Mouse (Mus musculus): ENCODE data around the gene Brms1l. TPM values are rescaled to one million over a fixed set of nuclear protein-coding genes. Genes with fewer than 3 reads are reported as not detected.

Gene Brms1l
- polyA plus RNA-seq, 1 experiment from 2014 or later = 52.5 TPM

DNA sequence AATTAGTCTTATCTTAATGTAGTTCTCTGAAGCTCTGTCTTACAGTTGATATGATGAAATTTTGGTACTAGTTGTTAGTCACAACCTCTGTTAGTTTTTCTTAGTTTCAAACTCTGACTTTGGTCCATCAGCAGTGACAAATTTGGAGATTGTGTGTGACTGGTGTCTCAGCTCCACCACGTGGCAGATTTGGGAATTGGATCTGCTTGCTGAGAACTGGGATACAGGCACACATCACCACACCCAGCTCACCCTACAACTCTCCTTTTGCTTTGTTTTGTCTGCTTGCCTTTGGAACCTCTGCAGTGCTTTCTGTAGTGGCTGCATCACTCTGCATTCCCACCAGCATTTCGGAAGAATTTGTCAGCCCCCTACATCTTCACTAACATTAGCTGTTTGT lies 5.0 kb upstream of the Brms1l start:
- H3K36me3 ChIP-seq = no peaks in the 10 kb centered on the region
- no peak overlapping the region for H3K27ac ChIP-seq
- no peak overlapping the region for H3K4me2 ChIP-seq (replicated peaks)
- no peaks in the 10 kb centered on the region for H3K9me3 ChIP-seq
- ATAC-seq = no peak
- H3K4me1 ChIP-seq (replicated peaks) = no peaks in the 10 kb centered on the region
- no peak overlapping the region for H3K9ac ChIP-seq (replicated peaks)
- H3K4me3 ChIP-seq (replicated peaks) = no peak overlapping the region
- 23% methylated on average over 2 of the region's 2 CpGs for WGBS
- H3K27me3 ChIP-seq = no peaks in the 10 kb centered on the region

- Histone ChIP-seq H3K27ac (no peak overlapping the region), H3K4me3 (replicated peaks) (no peak overlapping the region), H3K9me3 (no peaks in the 10 kb centered on the region), H3K9ac (replicated peaks) (no peak overlapping the region), H3K36me3 (no peaks in the 10 kb centered on the region), H3K4me2 (replicated peaks) (no peak overlapping the region), H3K4me1 (replicated peaks) (peaks cover 10% of the 10 kb centered on the region), H3K27me3 (no peaks in the 10 kb centered on the region)
- ATAC-seq = no peak
These were observed 3.2 kb upstream of the Brms1l start for GRCm38 (mm10) chr12:55832961-55833360.

DNA sequence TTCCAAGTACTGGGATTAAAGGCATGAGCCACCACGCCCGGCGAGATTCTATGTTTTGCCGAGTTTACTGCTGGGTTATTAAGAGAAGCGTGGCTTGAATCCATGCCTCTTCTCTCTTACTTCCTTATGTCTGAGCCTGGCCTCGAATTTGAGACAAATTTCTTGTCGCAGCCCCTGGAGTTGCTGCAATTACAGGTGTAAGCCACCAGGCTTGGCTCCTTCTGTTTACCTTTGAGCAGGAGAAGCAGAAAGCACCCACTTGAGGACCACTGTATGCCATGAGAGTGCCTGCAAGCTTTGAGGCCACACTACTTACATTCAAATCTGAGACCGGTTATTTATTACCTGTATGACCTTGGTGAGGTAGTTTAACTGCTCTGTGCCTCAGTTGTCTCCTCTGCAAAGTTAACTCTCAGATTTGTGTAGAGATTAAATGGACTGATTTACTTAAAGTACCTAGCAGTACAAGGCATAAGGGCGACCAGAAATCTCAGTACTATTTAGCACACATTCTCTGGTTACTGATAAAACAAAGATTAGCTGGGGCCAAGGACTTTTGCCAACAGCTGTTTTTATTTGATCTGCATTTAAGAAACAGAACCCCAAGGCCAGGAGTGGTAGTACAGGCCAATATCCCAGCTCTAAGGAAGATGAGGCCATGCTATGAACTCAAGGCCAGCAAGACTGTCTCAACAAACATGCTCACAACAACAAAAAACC lies 2.1 kb upstream of the Brms1l start:
- Histone ChIP-seq H3K4me3 (replicated peaks) (no peak overlapping the region), H3K9ac (replicated peaks) (no peak overlapping the region), H3K36me3 (no peaks in the 10 kb centered on the region), H3K9me3 (no peaks in the 10 kb centered on the region), H3K4me1 (replicated peaks) (peaks cover 15% of the 10 kb centered on the region), H3K4me2 (replicated peaks) (no peak overlapping the region), H3K27me3 (no peaks in the 10 kb centered on the region), H3K27ac (no peak overlapping the region)
- ATAC-seq = no peak
- WGBS = 75% methylated on average over 9 of the region's 9 CpGs

DNA sequence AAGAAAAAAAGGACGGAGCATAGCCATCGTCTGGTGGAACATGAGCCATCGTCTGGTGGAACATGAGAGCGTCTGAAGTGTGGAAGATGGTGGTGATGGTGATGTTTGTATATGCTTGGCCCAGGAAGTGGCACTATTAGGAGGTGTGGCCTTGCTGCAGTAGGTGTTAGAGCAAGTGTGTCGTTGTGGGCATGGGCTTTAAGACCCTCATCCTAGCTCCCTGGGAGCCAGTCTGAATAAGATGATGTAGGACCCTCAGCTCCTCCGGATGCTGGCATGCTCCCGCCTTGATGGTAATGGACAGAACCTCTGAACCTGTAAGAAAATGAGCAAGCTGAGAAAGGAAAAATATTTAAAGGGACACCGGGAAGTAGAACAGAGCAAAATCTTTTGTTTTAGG lies 1.2 kb upstream of the Brms1l start:
- Histone ChIP-seq H3K4me1 (replicated peaks) (peaks cover 15% of the 10 kb centered on the region), H3K27ac (no peak overlapping the region), H3K4me3 (replicated peaks) (no peak overlapping the region), H3K9me3 (no peaks in the 10 kb centered on the region), H3K4me2 (replicated peaks) (no peak overlapping the region), H3K36me3 (no peaks in the 10 kb centered on the region), H3K27me3 (no peaks in the 10 kb centered on the region), H3K9ac (replicated peaks) (no peak overlapping the region)
- 92% methylated on average over 8 of the region's 8 CpGs for WGBS
- no peak for ATAC-seq

DNA sequence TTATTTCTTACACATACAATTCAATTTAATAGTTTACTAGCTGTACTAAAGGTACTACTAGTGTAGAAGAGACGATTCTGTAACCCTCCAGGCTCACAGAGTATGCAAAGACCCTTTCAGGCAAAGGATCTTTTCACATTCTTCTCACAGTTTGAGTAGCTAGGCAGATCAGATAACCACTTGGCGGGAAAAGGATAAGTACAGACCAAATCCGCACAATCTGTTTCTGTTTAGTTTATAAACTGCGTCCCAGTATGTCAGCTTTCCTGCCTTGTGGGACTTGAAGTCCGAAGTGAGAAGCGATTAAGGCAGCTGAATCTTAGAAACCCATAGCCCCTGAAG lies 296 bp upstream of the Brms1l start:
- ATAC-seq = no peak
- Histone ChIP-seq H3K27ac (peak overlapping the region; percentile 77), H3K27me3 (no peaks in the 10 kb centered on the region), H3K4me2 (replicated peaks) (peak overlapping the region; percentile 77), H3K9me3 (no peaks in the 10 kb centered on the region), H3K4me1 (replicated peaks) (peaks cover 15% of the 10 kb centered on the region), H3K4me3 (replicated peaks) (peak overlapping the region; percentile 61), H3K9ac (replicated peaks) (peak overlapping the region; percentile 48; the same call in 1 of the 2 replicates), H3K36me3 (no peaks in the 10 kb centered on the region)
- WGBS = 0% methylated on average over 6 of the region's 6 CpGs

GRCm38 (mm10) chr12:55837495-55837894 lies 1.4 kb downstream of the Brms1l start:
- WGBS = 66% methylated on average over 3 of the region's 3 CpGs
- H3K9me3 ChIP-seq = no peaks in the 10 kb centered on the region
- H3K9ac ChIP-seq (replicated peaks) = no peak overlapping the region
- no peak overlapping the region for H3K27ac ChIP-seq
- peaks cover 10% of the 10 kb centered on the region for H3K36me3 ChIP-seq
- peaks cover 15% of the 10 kb centered on the region for H3K4me1 ChIP-seq (replicated peaks)
- ATAC-seq = no peak
- peak overlapping the region; percentile 61 for H3K4me3 ChIP-seq (replicated peaks)
- H3K4me2 ChIP-seq (replicated peaks) = peak overlapping the region; percentile 77
- no peaks in the 10 kb centered on the region for H3K27me3 ChIP-seq

DNA sequence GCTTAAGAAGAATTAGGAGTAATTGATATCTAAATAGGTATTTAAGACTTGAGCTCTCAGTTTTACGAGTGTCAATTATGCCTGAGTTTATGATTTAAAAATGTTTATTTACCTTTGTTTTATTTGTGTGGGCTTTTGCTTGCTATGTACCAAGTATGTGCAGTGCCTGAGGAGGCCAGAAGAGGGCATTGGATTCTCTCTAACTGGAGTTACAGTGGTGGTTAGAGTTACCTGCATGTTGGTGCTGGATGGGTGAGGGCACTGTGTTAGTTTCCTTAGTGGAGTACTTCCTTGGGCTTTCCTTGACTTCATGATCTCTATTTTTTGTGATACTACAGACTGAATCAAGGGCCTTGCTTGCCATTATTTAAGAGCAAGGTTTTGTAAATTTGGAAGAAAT lies 10.6 kb downstream of the Brms1l start:
- Histone ChIP-seq H3K9me3 (0 out of 2 replicates have a peak, but pooled peaks cover 3% of the 10 kb centered on the region), H3K4me1 (replicated peaks) (no peaks in the 10 kb centered on the region), H3K9ac (replicated peaks) (no peak overlapping the region), H3K27ac (no peak overlapping the region), H3K4me2 (replicated peaks) (no peak overlapping the region), H3K27me3 (no peaks in the 10 kb centered on the region), H3K36me3 (peaks cover 41% of the 10 kb centered on the region), H3K4me3 (replicated peaks) (no peak overlapping the region)
- no peak for ATAC-seq
- 83% methylated on average over 1 of the region's 1 CpGs for WGBS

DNA sequence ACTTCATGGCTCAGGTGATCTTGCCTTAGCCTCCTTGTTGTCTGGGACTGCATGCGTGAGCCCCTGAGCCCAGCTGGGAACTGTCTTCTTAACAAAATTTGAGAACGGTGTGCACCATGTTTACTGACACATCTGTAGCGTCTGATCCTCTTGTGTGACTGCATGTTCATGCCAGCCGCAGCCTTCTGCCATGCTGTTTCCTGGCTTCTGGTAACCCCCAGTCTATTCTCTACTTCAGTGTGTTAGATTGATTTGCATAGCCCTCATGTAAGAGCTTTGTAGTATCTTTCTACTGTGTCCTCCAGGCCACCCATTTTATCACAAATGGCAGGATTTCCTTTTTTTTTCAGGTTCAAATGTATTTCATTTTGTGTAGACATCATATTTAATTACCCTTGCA lies 11.7 kb downstream of the Brms1l start:
- Histone ChIP-seq H3K4me2 (replicated peaks) (no peak overlapping the region), H3K27ac (no peak overlapping the region), H3K36me3 (peaks cover 36% of the 10 kb centered on the region), H3K9me3 (0 out of 2 replicates have a peak, but pooled peaks cover 3% of the 10 kb centered on the region), H3K27me3 (no peaks in the 10 kb centered on the region), H3K4me1 (replicated peaks) (no peaks in the 10 kb centered on the region), H3K4me3 (replicated peaks) (no peak overlapping the region), H3K9ac (replicated peaks) (no peak overlapping the region)
- no peak for ATAC-seq
- WGBS = 95% methylated on average over 4 of the region's 4 CpGs

DNA sequence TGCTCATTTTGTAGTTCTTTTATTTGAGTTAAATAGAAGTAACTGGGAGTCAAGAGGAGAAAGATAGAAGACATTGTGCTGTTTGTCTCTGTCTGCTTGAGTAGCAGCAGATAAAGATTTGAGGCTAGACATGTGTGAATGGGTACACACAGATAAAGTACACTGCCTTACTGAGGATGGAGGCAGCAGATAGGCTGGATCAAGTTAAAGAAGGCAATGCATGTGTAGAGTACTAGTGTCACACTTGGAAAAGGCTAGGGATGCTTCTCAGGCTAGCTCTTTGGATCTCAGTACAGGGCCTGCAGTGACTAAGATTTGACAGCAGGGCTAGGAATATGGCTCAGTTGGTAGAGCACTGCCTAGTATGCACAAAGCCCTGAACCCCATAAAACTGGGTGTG lies 14.5 kb downstream of the Brms1l start:
- ATAC-seq = no peak
- Histone ChIP-seq H3K4me3 (replicated peaks) (no peak overlapping the region), H3K27me3 (no peaks in the 10 kb centered on the region), H3K36me3 (peaks cover 44% of the 10 kb centered on the region), H3K9me3 (0 out of 2 replicates have a peak, but pooled peaks cover 3% of the 10 kb centered on the region), H3K9ac (replicated peaks) (no peak overlapping the region), H3K27ac (no peak overlapping the region), H3K4me2 (replicated peaks) (no peak overlapping the region), H3K4me1 (replicated peaks) (no peaks in the 10 kb centered on the region)

GRCm38 (mm10) chr12:55859409-55860349 lies 23.6 kb downstream of the Brms1l start:
- Histone ChIP-seq H3K36me3 (peaks cover 74% of the 10 kb centered on the region), H3K27ac (no peak overlapping the region), H3K4me1 (replicated peaks) (no peaks in the 10 kb centered on the region), H3K27me3 (no peaks in the 10 kb centered on the region), H3K4me2 (replicated peaks) (no peak overlapping the region), H3K9ac (replicated peaks) (no peak overlapping the region), H3K4me3 (replicated peaks) (no peak overlapping the region), H3K9me3 (peaks cover 13% of the 10 kb centered on the region)
- ATAC-seq = no peak
- 96% methylated on average over 17 of the region's 17 CpGs for WGBS

DNA sequence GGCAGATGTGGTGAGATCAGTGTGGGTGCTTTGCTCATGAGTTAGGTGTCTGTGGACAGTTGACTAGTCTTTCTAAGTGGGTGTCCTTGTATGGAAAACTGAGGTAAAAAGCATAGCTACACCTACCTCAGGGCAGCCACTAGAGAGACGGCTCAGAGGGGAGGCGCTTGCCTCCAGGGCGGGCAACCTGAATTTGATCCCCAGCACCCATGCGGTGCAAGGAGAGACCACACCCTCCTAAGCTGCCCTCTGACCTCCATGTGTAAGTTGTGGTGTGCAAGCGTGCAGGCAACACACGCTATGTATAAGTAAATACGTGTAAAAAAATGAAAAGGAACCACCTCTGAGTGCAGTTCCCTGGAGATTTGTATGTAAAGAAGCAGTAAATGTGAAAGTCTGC lies 24.5 kb downstream of the Brms1l start:
- H3K36me3 ChIP-seq = peaks cover 70% of the 10 kb centered on the region

GRCm38 (mm10) chr12:55867738-55868137 lies 31.6 kb downstream of the Brms1l start:
- ATAC-seq = no peak
- WGBS = 96% methylated on average over 4 of the region's 4 CpGs
- Histone ChIP-seq H3K36me3 (peaks cover 66% of the 10 kb centered on the region), H3K9me3 (0 out of 2 replicates have a peak, but pooled peaks cover 4% of the 10 kb centered on the region), H3K9ac (replicated peaks) (no peak overlapping the region), H3K4me1 (replicated peaks) (no peaks in the 10 kb centered on the region), H3K4me2 (replicated peaks) (no peak overlapping the region), H3K4me3 (replicated peaks) (no peak overlapping the region), H3K27me3 (no peaks in the 10 kb centered on the region), H3K27ac (no peak overlapping the region)

More for the DNA sequence above, 24.5 kb downstream of the Brms1l start:
- Histone ChIP-seq H3K9ac (replicated peaks) (no peak overlapping the region), H3K4me3 (replicated peaks) (no peak overlapping the region), H3K27me3 (no peaks in the 10 kb centered on the region), H3K9me3 (peaks cover 13% of the 10 kb centered on the region), H3K27ac (no peak overlapping the region), H3K4me1 (replicated peaks) (no peaks in the 10 kb centered on the region), H3K4me2 (replicated peaks) (no peak overlapping the region)
- WGBS = 94% methylated on average over 7 of the region's 7 CpGs
- no peak for ATAC-seq

All from midbrain, embryonic 13.5 days (tissue).